Mouse (Mus musculus): ENCODE results near the gene Hoxd8.

Hoxd8 gene

GRCm38 (mm10) chr2:74669650-74670235 is 34.7 kb upstream of the Hoxd8 start:
- no peak for DNase-seq (ENCODE audit: low read depth, low spot score)

GRCm38 (mm10) chr2:74670632-74671188 is 33.7 kb upstream of the Hoxd8 start:
- DNase-seq (ENCODE audit: low read depth, low spot score) = no peak

GRCm38 (mm10) chr2:74671847-74672246 is 32.6 kb upstream of the Hoxd8 start:
- no peak for DNase-seq (ENCODE audit: low read depth, low spot score)

GRCm38 (mm10) chr2:74672481-74673362 is 31.7 kb upstream of the Hoxd8 start:
- DNase-seq (ENCODE audit: low read depth, low spot score) = peak; percentile 59

GRCm38 (mm10) chr2:74673835-74674425 is 30.5 kb upstream of the Hoxd8 start:
- DNase-seq (ENCODE audit: low read depth, low spot score) = no peak

GRCm38 (mm10) chr2:74674881-74675665 is 29.3 kb upstream of the Hoxd8 start, which contains the start of gene Hoxd12:
Gene Hoxd12 (plus strand): TSS chr2:74675013.
- DNase-seq (ENCODE audit: low read depth, low spot score) = no peak

- no peak for DNase-seq (ENCODE audit: low read depth, low spot score)
Measured at GRCm38 (mm10) chr2:74675666-74676282, 28.6 kb upstream of the Hoxd8 start.

- DNase-seq (ENCODE audit: low read depth, low spot score) = no peak
Measured at GRCm38 (mm10) chr2:74676376-74677052, 27.9 kb upstream of the Hoxd8 start.

- no peak for DNase-seq (ENCODE audit: low read depth, low spot score)
Measured at GRCm38 (mm10) chr2:74677106-74677505, 27.3 kb upstream of the Hoxd8 start.

GRCm38 (mm10) chr2:74678891-74679595 is 25.4 kb upstream of the Hoxd8 start, which contains the start of gene Hoxd11:
Gene Hoxd11 (plus strand): TSS chr2:74679557.
- DNase-seq (ENCODE audit: low read depth, low spot score) = no peak

GRCm38 (mm10) chr2:74679596-74679971 is 24.8 kb upstream of the Hoxd8 start:
- no peak for DNase-seq (ENCODE audit: low read depth, low spot score)

GRCm38 (mm10) chr2:74679980-74680379 is 24.4 kb upstream of the Hoxd8 start:
- DNase-seq (ENCODE audit: low read depth, low spot score) = no peak

GRCm38 (mm10) chr2:74680561-74681398 is 23.6 kb upstream of the Hoxd8 start:
- no peak for DNase-seq (ENCODE audit: low read depth, low spot score)

- no peak for DNase-seq (ENCODE audit: low read depth, low spot score)
Measured at GRCm38 (mm10) chr2:74681594-74682531, 22.6 kb upstream of the Hoxd8 start.

GRCm38 (mm10) chr2:74682796-74683195 is 21.6 kb upstream of the Hoxd8 start:
- no peak for DNase-seq (ENCODE audit: low read depth, low spot score)

GRCm38 (mm10) chr2:74683471-74683951 is 20.9 kb upstream of the Hoxd8 start:
- no peak for DNase-seq (ENCODE audit: low read depth, low spot score)

GRCm38 (mm10) chr2:74684106-74684505 is 20.3 kb upstream of the Hoxd8 start:
- DNase-seq (ENCODE audit: low read depth, low spot score) = no peak
